Mouse (Mus musculus) bone marrow, adult 2 months (tissue): ENCODE measurements around the gene Pitpnm3.

Source experiments
- CTCF ChIP-seq: fragments of 200-500 bp; IDR thresholded peaks from 2 replicates; pipeline ENCODE4 v1.5.1; 2011; ENCODE audit warnings: low read length, control low read depth; ENCODE audit not compliant: control insufficient read depth, insufficient read depth
- POLR2A ChIP-seq: fragments of 200-500 bp; IDR thresholded peaks from 2 replicates; pipeline ENCODE4 v1.6.1; 2011; ENCODE audit warnings: low read depth, mild to moderate bottlenecking, control low read depth, low read length, borderline replicate concordance; ENCODE audit not compliant: control insufficient read depth

GRCm38 (mm10) chr11:72023581-72023980 lies 112.0 kb downstream of the Pitpnm3 start:
- TF ChIP-seq CTCF (no peak), POLR2A (no peak)
